Mouse (Mus musculus) ovary, postnatal 36 days (tissue): ENCODE data around the gene Vmn2r49.
"Not testable (repeated sequence)": the region's sequence is repeated elsewhere in the genome, so short reads cannot be mapped to it uniquely, and the experiment has no call there.

Experiments used
- DNase-seq: peaks from one replicate; pipeline ENCODE4 v3.0.0; 2022; ENCODE audit warnings: low spot score, mixed read lengths

Gene Vmn2r49

GRCm38 (mm10) chr7:9992157-9992556 is at the start of gene Vmn2r49:
Gene Vmn2r49 (minus strand): TSS chr7:9992257.
- not testable (repeated sequence) for DNase-seq

DNA sequence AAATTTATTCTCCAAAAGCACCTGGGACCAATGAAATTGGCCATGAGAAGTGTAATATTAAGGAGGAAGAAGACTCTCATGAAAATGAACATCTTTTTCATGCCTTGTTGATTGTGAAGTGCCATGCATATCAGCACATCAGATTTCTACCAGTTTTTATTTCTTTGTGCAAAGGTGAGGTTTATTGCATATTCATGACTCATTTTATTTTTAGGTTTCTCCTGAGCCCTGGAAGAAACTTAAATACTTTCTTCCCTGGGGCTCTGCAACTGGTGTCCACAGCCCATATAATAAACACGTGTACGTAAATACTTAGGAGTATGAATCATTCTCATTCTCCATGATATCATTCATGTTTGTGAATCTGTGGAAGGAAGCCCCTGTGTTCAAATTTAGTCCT is 38.6 kb downstream of the Vmn2r49 start, which contains the start of gene Vmn2r48:
Vmn2r48 (minus strand) TSS at position 101 of the 400 bp plus-strand sequence.
- not testable (repeated sequence) for DNase-seq
